Mouse (Mus musculus): Measurements from ENCODE around the gene Ptbp1. TPM values are rescaled to one million over a fixed set of nuclear protein-coding genes. Genes with fewer than 3 reads are reported as not detected.
A peak's percentile ranks its signal among the peaks of the same experiment; 100 is the strongest.

Gene Ptbp1
- polyA plus RNA-seq, 1 experiment from 2014 or later = 136 TPM

DNA sequence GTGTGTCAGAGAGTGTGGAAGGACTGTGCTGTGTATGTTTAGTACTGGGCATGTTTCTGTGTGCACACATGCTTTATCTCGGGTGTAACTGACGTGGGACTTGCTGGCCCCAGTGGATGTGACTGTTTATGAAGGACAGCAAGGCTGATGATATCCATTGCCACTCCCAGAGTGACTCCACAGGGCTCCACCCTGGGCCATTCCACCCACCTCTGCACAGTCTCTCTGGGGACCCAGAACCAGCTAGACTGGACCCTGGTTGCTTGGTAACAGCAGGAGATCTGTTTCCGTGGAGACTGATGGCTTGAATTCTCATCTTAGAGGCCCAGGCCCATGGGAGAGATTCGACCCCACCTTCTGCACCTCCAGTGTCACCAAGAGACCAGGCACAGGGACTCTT, 36.0 kb upstream of the Ptbp1 start:
- ATAC-seq (ENCODE audit: low read depth) = no peak
- Histone ChIP-seq H3K9ac (no peak overlapping the region), H3K36me3 (no peaks in the 10 kb centered on the region), H3K4me3 (replicated peaks) (no peak overlapping the region), H3K27me3 (no peaks in the 10 kb centered on the region), H3K27ac (no peak overlapping the region), H3K9me3 (replicated peaks) (no peaks in the 10 kb centered on the region), H3K4me1 (replicated peaks) (peaks cover 24% of the 10 kb centered on the region), H3K4me2 (no peak overlapping the region)
- no peak for DNase-seq
- 51% methylated on average over 4 of the region's 4 CpGs for WGBS (ENCODE audit: insufficient replicate concordance)

DNA sequence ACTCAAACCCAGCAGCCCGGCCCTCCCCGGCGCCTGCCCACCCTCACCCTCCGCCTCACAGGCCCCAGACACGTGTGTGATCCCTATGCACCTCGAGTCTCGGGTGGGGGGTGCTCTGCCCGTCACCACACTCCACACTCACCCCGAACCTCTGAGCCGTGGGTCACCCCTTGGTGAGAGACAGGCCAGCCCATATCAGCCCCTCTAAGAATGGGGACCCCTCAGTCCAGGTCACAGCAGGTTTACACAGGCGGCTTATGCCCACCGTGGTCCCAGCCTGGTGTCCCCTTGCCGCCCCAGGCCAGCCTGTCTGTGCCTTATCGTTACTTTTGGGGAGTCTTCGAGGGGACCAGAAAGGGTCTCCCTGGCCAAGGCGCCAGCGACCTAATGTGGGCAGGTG, 34.6 kb upstream of the Ptbp1 start:
- Histone ChIP-seq H3K4me3 (replicated peaks) (no peak overlapping the region), H3K4me2 (no peak overlapping the region), H3K4me1 (replicated peaks) (peaks cover 31% of the 10 kb centered on the region), H3K27me3 (no peaks in the 10 kb centered on the region), H3K9ac (no peak overlapping the region), H3K27ac (no peak overlapping the region), H3K9me3 (replicated peaks) (no peaks in the 10 kb centered on the region), H3K36me3 (no peaks in the 10 kb centered on the region)
- WGBS (ENCODE audit: insufficient replicate concordance) = 80% methylated on average over 17 of the region's 17 CpGs
- DNase-seq (no peak), ATAC-seq (ENCODE audit: low read depth) (no peak)

DNA sequence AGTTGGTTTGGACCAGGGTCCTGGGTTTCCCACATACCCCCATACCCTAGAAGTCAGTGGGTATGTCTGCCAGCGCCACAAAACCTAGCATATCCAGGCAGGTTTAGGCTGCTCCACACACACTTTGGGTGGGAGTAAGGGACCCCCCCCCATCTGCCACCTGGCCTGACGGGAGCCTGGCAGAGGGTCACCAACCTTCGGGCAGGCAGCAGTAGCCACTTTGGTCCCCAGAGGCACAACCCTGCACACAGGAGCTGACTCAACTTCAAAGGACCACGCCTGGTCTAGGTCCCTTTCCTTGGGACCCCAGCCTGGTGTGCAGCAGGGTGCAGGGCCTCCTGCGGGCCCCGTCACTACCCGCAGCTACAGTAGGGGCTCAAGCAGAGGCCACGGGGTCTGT, 34.0 kb upstream of the Ptbp1 start:
- WGBS (ENCODE audit: insufficient replicate concordance) = 70% methylated on average over 8 of the region's 8 CpGs
- ATAC-seq (ENCODE audit: low read depth) (no peak), DNase-seq (no peak)
- H3K36me3 ChIP-seq = no peaks in the 10 kb centered on the region
- H3K4me3 ChIP-seq (replicated peaks) = no peak overlapping the region
- no peak overlapping the region for H3K9ac ChIP-seq
- H3K4me1 ChIP-seq (replicated peaks) = peaks cover 32% of the 10 kb centered on the region
- no peak overlapping the region for H3K27ac ChIP-seq
- H3K4me2 ChIP-seq = no peak overlapping the region
- no peaks in the 10 kb centered on the region for H3K9me3 ChIP-seq (replicated peaks)
- H3K27me3 ChIP-seq = no peaks in the 10 kb centered on the region

DNA sequence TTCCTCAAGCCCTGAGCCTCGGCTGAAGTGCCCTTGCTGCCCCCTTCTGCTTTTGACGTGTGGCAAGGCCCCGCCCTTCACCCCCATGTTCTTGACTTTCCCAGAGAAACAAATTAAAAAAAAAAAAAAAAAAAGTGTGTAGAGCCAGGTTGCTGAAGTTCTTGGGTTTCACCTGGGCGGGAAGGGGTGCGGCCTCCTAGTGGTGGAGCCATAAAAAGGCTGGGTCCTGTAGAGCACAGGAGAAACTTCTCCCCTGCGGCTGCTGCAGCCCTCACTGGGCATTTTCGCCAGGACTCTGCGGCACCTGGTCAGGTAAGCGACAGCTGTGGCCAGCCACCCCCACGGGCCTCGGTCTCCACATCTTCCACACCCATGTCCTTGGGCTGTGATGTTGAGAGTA, 33.4 kb upstream of the Ptbp1 start, which contains the start of gene Misp:
Gene Misp (plus strand): TSS at position 208 of the 400 bp plus-strand sequence.
- ATAC-seq (ENCODE audit: low read depth) = no peak
- Histone ChIP-seq H3K4me1 (replicated peaks) (peaks cover 31% of the 10 kb centered on the region), H3K9me3 (replicated peaks) (no peaks in the 10 kb centered on the region), H3K36me3 (no peaks in the 10 kb centered on the region), H3K27ac (no peak within 1 kb of the TSS), H3K27me3 (no peaks in the 10 kb centered on the region), H3K4me2 (no peak within 1 kb of the TSS), H3K4me3 (replicated peaks) (no peak within 1 kb of the TSS), H3K9ac (no peak within 1 kb of the TSS)
- 64% methylated on average over 11 of the region's 11 CpGs for WGBS (ENCODE audit: insufficient replicate concordance)
- DNase-seq = no peak

DNA sequence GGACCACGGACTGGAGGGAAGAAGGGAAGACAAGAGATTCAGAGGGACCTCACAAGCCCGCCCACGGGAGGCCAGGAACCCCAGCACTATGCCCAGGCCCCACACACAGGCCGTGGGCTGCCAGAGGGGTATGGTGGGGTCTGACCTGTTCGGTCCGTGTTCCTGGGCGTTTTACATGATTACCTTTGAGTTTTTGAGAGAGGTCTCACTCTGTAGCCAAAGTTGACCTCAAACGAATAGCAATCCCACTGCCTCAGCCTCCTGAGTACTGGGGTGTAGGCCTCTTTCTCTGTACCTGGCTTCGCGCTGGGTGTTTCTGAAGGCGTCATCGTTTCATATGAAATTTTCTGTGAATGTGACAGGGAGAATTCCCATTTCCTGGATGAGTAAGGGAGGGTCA, 32.5 kb upstream of the Ptbp1 start:
- H3K27me3 ChIP-seq = no peaks in the 10 kb centered on the region; the same call in 1 of the 2 replicates
- H3K27ac ChIP-seq = no peak overlapping the region
- H3K4me3 ChIP-seq (replicated peaks) = no peak overlapping the region
- WGBS (ENCODE audit: insufficient replicate concordance) = 74% methylated on average over 12 of the region's 12 CpGs
- ATAC-seq (ENCODE audit: low read depth) = no peak
- no peak overlapping the region for H3K4me2 ChIP-seq
- no peaks in the 10 kb centered on the region for H3K36me3 ChIP-seq
- no peaks in the 10 kb centered on the region for H3K9me3 ChIP-seq (replicated peaks)
- no peak for DNase-seq
- H3K4me1 ChIP-seq (replicated peaks) = peaks cover 31% of the 10 kb centered on the region
- H3K9ac ChIP-seq = no peak overlapping the region

DNA sequence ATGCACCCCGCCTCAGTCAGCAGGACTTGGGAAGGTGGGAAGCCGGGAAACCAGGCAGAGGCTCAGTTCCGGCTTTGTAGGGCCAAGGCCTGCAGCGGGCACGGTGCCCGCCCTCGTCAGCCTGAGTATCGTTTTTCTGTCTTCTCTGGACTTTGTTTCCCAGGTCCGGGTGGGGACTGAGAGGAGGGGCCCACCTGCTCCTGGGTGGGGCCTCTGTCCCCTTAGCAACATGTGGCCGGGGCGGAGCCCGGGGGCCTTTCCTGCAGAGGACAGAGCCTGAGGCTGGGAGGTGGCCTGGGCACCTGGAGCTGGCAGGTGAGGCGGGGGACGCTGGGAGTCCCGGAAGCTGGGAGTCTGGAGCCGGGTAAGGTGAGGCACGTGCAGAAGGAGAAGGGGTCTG, 31.9 kb upstream of the Ptbp1 start:
- 54% methylated on average over 15 of the region's 17 CpGs for WGBS (ENCODE audit: insufficient replicate concordance)

DNA sequence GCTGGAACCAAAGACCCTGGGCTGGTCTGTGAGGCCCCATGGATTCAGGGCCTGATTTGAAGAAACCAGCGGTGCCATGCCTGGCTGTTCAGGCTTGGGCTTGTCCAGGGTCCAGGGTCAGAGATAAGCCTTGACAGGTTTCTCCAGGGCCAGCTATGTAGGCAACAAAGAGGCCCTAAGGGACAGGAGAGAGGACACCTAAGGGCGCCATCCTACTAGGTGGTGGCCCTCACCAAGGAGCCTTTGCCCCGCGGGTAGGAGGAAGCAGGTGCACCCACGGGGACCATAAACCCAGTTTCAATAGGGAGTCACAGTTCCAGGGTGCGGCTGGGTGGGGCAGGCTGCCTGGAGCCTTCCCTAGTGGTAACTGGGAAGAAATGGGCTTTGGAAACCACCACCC, 31.2 kb upstream of the Ptbp1 start:
- Histone ChIP-seq H3K9ac (no peak overlapping the region), H3K4me3 (replicated peaks) (no peak overlapping the region), H3K27me3 (peaks cover 2% of the 10 kb centered on the region), H3K4me2 (no peak overlapping the region), H3K9me3 (replicated peaks) (no peaks in the 10 kb centered on the region), H3K27ac (no peak overlapping the region), H3K36me3 (no peaks in the 10 kb centered on the region), H3K4me1 (replicated peaks) (peaks cover 31% of the 10 kb centered on the region)
- DNase-seq (no peak), ATAC-seq (ENCODE audit: low read depth) (no peak)
- WGBS (ENCODE audit: insufficient replicate concordance) = 56% methylated on average over 6 of the region's 6 CpGs

More for the DNA sequence above, 31.9 kb upstream of the Ptbp1 start:
- Histone ChIP-seq H3K27ac (no peak overlapping the region), H3K4me2 (peak overlapping the region; percentile 5; the same call in 1 of the 2 replicates), H3K4me1 (replicated peaks) (peaks cover 31% of the 10 kb centered on the region), H3K9me3 (replicated peaks) (no peaks in the 10 kb centered on the region), H3K9ac (no peak overlapping the region), H3K4me3 (replicated peaks) (no peak overlapping the region), H3K27me3 (no peaks in the 10 kb centered on the region; the same call in none of the 2 replicates), H3K36me3 (no peaks in the 10 kb centered on the region)
- DNase-seq = no peak
- ATAC-seq (ENCODE audit: low read depth) = peak; percentile 32

DNA sequence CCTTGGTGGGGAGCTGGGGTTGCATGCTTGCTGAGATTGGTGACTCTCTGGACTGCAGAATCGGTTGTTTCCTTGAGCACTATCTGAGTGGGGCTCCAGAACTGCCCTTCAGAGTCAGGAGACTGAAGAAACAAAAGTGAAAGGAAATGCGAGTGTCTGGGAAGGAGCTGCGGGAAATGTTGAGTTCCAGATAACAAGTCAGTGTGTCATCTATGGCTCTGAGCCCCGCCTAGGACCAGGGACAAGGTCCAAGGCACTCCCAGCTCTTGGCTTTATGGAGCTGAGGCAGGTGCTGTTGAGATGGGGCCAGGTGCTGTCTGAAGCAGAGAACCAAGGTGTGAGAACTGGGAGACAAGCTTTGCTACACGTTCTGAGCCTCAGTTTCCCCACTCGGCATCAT, 29.8 kb upstream of the Ptbp1 start:
- Histone ChIP-seq H3K4me3 (replicated peaks) (no peak overlapping the region), H3K27ac (no peak overlapping the region), H3K9ac (no peak overlapping the region), H3K36me3 (no peaks in the 10 kb centered on the region), H3K4me2 (peak overlapping the region; percentile 28), H3K9me3 (replicated peaks) (no peaks in the 10 kb centered on the region), H3K4me1 (replicated peaks) (peaks cover 26% of the 10 kb centered on the region), H3K27me3 (peaks cover 2% of the 10 kb centered on the region)
- WGBS (ENCODE audit: insufficient replicate concordance) = 26% methylated on average over 6 of the region's 6 CpGs
- ATAC-seq (ENCODE audit: low read depth) = 0 out of 2 replicates have a peak, but pooled peaks have one; percentile 21
- DNase-seq = no peak

DNA sequence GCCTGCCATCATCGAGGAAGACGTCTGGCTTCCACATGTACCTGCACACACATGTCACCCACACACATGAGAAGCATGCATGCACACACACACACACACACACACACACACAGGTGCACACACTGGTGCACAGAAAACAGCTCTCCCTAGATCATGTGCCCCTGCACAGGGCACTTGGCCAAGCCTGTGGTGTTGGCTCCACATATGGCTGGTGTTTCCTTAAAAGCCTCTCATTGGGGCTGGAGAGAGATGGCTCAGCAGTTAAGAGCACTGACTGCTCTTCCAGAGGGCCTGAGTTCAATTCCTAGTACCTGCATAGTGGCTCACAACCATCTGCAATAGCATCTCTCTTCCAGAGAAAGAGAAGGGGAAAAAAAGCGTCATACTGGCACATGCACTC, 22.6 kb upstream of the Ptbp1 start:
- WGBS (ENCODE audit: insufficient replicate concordance) = 69% methylated on average over 3 of the region's 3 CpGs
- H3K27ac ChIP-seq = no peak overlapping the region
- no peak overlapping the region for H3K4me2 ChIP-seq
- no peak overlapping the region for H3K9ac ChIP-seq
- H3K9me3 ChIP-seq (replicated peaks) = no peaks in the 10 kb centered on the region
- H3K4me3 ChIP-seq (replicated peaks) = no peak overlapping the region
- DNase-seq (no peak), ATAC-seq (ENCODE audit: low read depth) (no peak)
- no peaks in the 10 kb centered on the region for H3K36me3 ChIP-seq
- H3K4me1 ChIP-seq (replicated peaks) = peaks cover 2% of the 10 kb centered on the region; the same call in 1 of the 2 replicates
- H3K27me3 ChIP-seq = peaks cover 5% of the 10 kb centered on the region

DNA sequence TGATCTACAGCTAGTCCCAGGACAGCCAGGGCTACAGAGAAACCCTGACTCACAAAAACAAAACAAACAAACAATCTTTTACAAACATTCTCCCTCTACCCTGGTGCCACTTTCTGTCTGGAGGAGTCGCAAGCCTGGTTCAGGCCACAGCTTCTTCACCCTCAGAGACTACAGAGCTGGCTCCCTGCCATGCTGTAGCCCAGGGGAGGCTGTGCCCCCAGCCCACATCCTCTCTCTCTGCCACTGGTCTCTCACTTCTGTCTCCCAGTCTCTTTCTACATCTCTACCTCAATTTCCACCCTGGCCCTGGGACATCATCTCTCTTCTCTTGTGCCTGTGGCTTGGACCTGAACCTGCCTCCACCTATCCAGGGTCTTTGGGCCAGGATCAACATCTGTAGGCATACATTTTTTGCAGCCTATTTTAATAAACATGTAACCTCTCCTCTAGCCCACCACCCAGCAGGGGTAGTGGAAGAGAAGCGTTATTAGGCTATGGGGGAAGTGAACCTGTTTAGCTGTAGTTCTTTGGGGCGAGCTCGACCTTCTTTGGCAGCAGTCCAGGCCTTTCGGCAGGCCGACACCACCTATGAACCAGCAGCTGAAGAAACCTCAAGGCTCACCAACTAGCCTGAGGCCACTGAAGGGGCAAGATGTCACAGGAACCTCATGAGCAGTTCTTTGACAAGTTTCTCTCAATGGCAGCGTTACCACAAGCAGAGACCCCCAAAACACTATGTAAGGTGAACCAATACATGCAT, 22.0 kb upstream of the Ptbp1 start:
- H3K4me2 ChIP-seq = no peak overlapping the region
- ATAC-seq (ENCODE audit: low read depth) (no peak), DNase-seq (no peak)
- no peak overlapping the region for H3K9ac ChIP-seq
- peaks cover 5% of the 10 kb centered on the region; the same call in 1 of the 2 replicates for H3K27me3 ChIP-seq
- H3K36me3 ChIP-seq = no peaks in the 10 kb centered on the region
- no peak overlapping the region for H3K27ac ChIP-seq
- peaks cover 2% of the 10 kb centered on the region; the same call in 1 of the 2 replicates for H3K4me1 ChIP-seq (replicated peaks)
- 63% methylated on average over 7 of the region's 7 CpGs for WGBS (ENCODE audit: insufficient replicate concordance)
- no peak overlapping the region for H3K4me3 ChIP-seq (replicated peaks)
- H3K9me3 ChIP-seq (replicated peaks) = no peaks in the 10 kb centered on the region

DNA sequence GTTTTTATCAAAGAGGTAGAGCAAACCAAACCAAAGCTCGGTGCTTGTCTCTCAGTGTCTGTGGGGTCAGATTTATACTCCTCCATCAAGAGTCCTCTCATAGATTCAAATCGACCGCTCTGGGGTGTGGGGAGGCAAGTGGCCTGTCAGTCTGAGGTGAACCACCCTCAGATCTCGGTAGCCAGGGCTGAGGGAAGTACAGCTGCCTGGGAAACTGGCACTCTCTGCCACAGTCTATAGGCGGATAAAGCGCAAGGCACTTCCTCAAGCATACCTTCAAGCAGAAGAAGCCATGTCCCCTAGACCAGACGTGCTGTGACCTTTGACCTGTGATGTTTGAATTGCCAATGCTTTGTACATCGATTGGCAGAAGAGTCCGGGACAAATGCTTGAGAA, 21.4 kb upstream of the Ptbp1 start:
- no peak overlapping the region for H3K4me3 ChIP-seq (replicated peaks)
- 0 out of 2 replicates have a peak, but pooled peaks cover 3% of the 10 kb centered on the region for H3K27me3 ChIP-seq
- WGBS (ENCODE audit: insufficient replicate concordance) = 51% methylated on average over 9 of the region's 9 CpGs
- DNase-seq (no peak), ATAC-seq (ENCODE audit: low read depth) (no peak)
- no peak overlapping the region for H3K27ac ChIP-seq
- H3K36me3 ChIP-seq = no peaks in the 10 kb centered on the region
- no peaks in the 10 kb centered on the region for H3K9me3 ChIP-seq (replicated peaks)
- no peak overlapping the region for H3K4me2 ChIP-seq
- peaks cover 2% of the 10 kb centered on the region; the same call in 1 of the 2 replicates for H3K4me1 ChIP-seq (replicated peaks)
- H3K9ac ChIP-seq = no peak overlapping the region

Measured in liver, embryonic 13.5 days (tissue).